Mouse (Mus musculus): ENCODE measurements at regions not wholly inside any gene's neighbourhood (a gene's known extent, or its start where the extent isn't known, plus 50 kb on each side); places are given as distances from the start of the nearest gene placed in this dataset.

DNA sequence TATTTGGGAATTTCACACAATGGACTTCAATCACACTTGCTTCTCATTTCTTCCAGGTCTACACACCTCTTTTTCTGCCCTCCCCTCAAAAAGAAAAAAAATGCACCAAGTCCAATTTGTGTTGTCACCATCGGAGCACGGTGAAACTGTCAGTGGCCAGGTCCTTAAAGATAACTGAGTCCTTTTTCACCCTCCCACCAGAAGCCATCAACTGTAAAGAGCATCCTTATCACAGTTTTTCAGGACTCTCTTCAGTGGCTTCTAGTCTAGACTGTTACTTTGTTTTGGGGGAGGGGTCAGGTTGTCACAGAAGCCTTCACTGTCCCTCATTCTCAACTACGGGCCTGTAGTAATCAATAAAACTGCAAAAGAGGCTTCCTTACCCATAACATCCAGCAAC lies 91.5 kb upstream of the Zdhhc15 start:
- WGBS, result 93% methylated on average over 3 of the region's 3 CpGs
- ATAC-seq (ENCODE audit: low FRiP score, low read depth), result no peak

DNA sequence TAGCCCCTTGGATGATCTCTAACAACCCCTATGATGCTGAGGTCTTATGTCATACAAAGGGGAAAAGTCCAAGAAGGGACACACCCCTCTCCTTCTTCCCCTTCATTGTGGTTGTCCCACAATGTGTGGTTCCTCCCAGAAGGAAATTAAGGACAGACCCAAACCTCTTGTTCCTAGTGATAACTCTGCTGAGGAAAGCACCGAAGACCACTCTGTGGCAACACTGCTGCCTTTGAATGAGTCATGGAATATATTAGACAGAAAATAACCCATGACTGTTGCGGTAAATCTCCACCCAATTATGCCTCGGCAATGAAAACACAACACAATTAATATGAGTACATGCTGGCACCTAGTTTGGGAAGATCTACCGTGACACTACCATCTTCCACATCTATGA lies 89.4 kb upstream of the Zdhhc15 start:
- no peaks in the 10 kb centered on the region for H3K27me3 ChIP-seq (ENCODE audit: control insufficient read depth, insufficient read depth, low read length)
- DNase-seq (ENCODE audit: low spot score) (no peak), ATAC-seq (ENCODE audit: low FRiP score, low read depth) (no peak)
- H3K36me3 ChIP-seq (ENCODE audit: control insufficient read depth, insufficient read depth, low read length), result no peaks in the 10 kb centered on the region
- WGBS, result 90% methylated on average over 4 of the region's 4 CpGs
- no peaks in the 10 kb centered on the region for H3K9me3 ChIP-seq (ENCODE audit: control insufficient read depth, low read length)
- no peak overlapping the region for H3K27ac ChIP-seq (replicated peaks; ENCODE audit: low read depth, low read length)
- no peak overlapping the region for H3K9ac ChIP-seq (ENCODE audit: low read depth, low read length, severe bottlenecking)
- no peak for TF ChIP-seq POLR2A (IDR thresholded peaks at IDR 0.05; ENCODE audit: borderline replicate concordance, extremely low read depth, insufficient read depth, insufficient read length)
- H3K4me2 ChIP-seq (replicated peaks; ENCODE audit: low read depth, low read length, severe bottlenecking), result no peak overlapping the region
- no peak overlapping the region for H3K4me3 ChIP-seq (replicated peaks; ENCODE audit: low read length)
- no peaks in the 10 kb centered on the region for H3K4me1 ChIP-seq (ENCODE audit: control insufficient read depth, insufficient read depth, low read length)

More for the DNA sequence above, 91.5 kb upstream of the Zdhhc15 start:
- no peak overlapping the region for H3K4me3 ChIP-seq (replicated peaks; ENCODE audit: low read length)
- no peaks in the 10 kb centered on the region for H3K4me1 ChIP-seq (ENCODE audit: control insufficient read depth, insufficient read depth, low read length)
- H3K4me2 ChIP-seq (replicated peaks; ENCODE audit: low read depth, low read length, severe bottlenecking), result no peak overlapping the region
- no peak overlapping the region for H3K27ac ChIP-seq (replicated peaks; ENCODE audit: low read depth, low read length)
- no peak overlapping the region for H3K9ac ChIP-seq (ENCODE audit: low read depth, low read length, severe bottlenecking)
- TF ChIP-seq POLR2A (IDR thresholded peaks at IDR 0.05; ENCODE audit: borderline replicate concordance, extremely low read depth, insufficient read depth, insufficient read length), result no peak
- DNase-seq (ENCODE audit: low spot score), result no peak
- no peaks in the 10 kb centered on the region for H3K9me3 ChIP-seq (ENCODE audit: control insufficient read depth, low read length)
- H3K36me3 ChIP-seq (ENCODE audit: control insufficient read depth, insufficient read depth, low read length), result no peaks in the 10 kb centered on the region
- H3K27me3 ChIP-seq (ENCODE audit: control insufficient read depth, insufficient read depth, low read length), result no peaks in the 10 kb centered on the region

DNA sequence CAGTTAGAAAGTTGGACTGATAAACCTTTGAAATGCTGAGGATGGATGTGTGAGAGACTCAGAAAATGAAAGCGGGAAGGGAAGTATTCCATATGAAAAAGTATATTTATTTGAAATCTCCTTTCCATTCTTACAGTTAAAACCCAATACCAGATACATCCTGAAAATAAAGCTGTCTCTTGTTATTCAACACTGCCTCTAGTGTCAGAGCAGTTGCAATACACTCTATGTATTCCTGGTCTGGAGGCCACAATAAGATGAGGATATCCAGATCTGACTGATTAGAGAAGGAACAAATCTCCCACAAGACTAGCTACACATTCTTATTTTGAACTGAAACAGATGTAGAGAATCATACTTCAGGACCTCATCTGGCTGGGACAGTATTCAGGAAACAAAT lies 78.5 kb upstream of the Zdhhc15 start:
- TF ChIP-seq POLR2A (IDR thresholded peaks at IDR 0.05; ENCODE audit: borderline replicate concordance, extremely low read depth, insufficient read depth, insufficient read length), result no peak
- Histone ChIP-seq H3K9me3 (ENCODE audit: control insufficient read depth, low read length) (no peaks in the 10 kb centered on the region), H3K36me3 (ENCODE audit: control insufficient read depth, insufficient read depth, low read length) (no peaks in the 10 kb centered on the region), H3K27me3 (ENCODE audit: control insufficient read depth, insufficient read depth, low read length) (no peaks in the 10 kb centered on the region), H3K9ac (ENCODE audit: low read depth, low read length, severe bottlenecking) (no peak overlapping the region), H3K27ac (replicated peaks; ENCODE audit: low read depth, low read length) (no peak overlapping the region), H3K4me2 (replicated peaks; ENCODE audit: low read depth, low read length, severe bottlenecking) (no peak overlapping the region), H3K4me1 (ENCODE audit: control insufficient read depth, insufficient read depth, low read length) (no peaks in the 10 kb centered on the region), H3K4me3 (replicated peaks; ENCODE audit: low read length) (no peak overlapping the region)
- DNase-seq (ENCODE audit: low spot score) (peak; percentile 5), ATAC-seq (ENCODE audit: low FRiP score, low read depth) (no peak)
- 71% methylated on average over 1 of the region's 1 CpGs for WGBS
